In the genomic region with DNA sequence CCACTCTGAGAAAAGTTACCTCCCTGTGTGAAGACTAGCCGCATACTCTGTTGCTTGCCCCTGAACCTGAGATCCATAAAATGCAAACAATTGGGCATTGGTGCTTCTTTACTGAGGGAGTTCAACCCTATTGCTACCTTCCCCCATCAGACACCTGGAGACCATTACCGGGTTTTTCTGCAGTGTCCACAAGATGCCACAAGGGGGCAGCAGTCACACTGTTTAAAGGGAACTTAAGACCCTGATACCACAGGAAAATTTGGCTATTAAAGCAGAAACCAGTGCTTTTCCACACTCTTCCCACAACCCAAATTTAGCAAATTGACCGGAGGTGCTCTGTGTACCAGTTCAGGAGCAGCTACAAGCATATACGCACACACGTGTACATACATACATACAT, we compare ENCODE assay signal across 8 mouse cellular contexts.
DNase-seq lines count a peak whose midpoint lies in the region; ATAC-seq lines count a peak whose summit lies in the region.

No protein-coding gene starts in this region.

- peak; percentile 77 to 81 for DNase-seq in cerebellum, postnatal 10 days
- DNase-seq in cerebellum, adult 9-10 months: no peak
- DNase-seq in left cerebral cortex, postnatal 14 days (ENCODE audit: low spot score in 2 of 2): peak; percentile 51 to 65
- DNase-seq in left cerebral cortex, postnatal 10 days (ENCODE audit: extremely low spot score in 1 of 2, low spot score in 2 of 2): no peak
- peak; percentile 86 for DNase-seq in ZHBTc4 (ENCODE audit: low read depth, low spot score)
- peak; percentile 21 for DNase-seq in induced T-regulatory cell, adult 2 months (ENCODE audit: low read depth)
- no peak for DNase-seq in gastrocnemius, postnatal 4 days (ENCODE audit: low spot score in 2 of 2)

- intact Hi-C loops in left cerebral cortex, postnatal 14 days (cut with DNase I): loop anchor here (5.0 to 10.0 kb wide), 4 partner anchors 75 to 462 kb away; no protein-coding TSS in a partner anchor
- intact Hi-C loops in left cerebral cortex, postnatal 10 days (cut with DNase I): loop anchor here (10.0 kb wide), 1 partner anchor 452 kb away; no protein-coding TSS in a partner anchor

- ATAC-seq in megakaryocyte progenitor cell, adult 5-6 weeks (replicated peaks; ENCODE audit: poor library complexity): peak; percentile 61; the same call in 1 of the 2 replicates

Comparison
In these comparisons a context has a peak if more than half of its experiments do, and no peak if none do; other contexts are left out.
1. DNase-seq: peak in cerebellum, postnatal 10 days (2 of 2), left cerebral cortex, postnatal 14 days (2 of 2), ZHBTc4 (single experiment) and induced T-regulatory cell, adult 2 months (single experiment); none in cerebellum, adult 9-10 months (single experiment), left cerebral cortex, postnatal 10 days (0 of 2) and gastrocnemius, postnatal 4 days (0 of 2).